Mouse (Mus musculus) induced T-regulatory cell, adult 2 months (primary cell): ENCODE measurements around the gene Mlec.
"Not testable (repeated sequence)": the region's sequence is repeated elsewhere in the genome, so short reads cannot be mapped to it uniquely, and the experiment has no call there.

ENCODE experiments used
- DNase-seq: peaks from one replicate; pipeline ENCODE4 v3.0.0-alpha.2; 2012; ENCODE audit warnings: low read depth

Mlec gene

GRCm38 (mm10) chr5:115179596-115179995, 21.6 kb upstream of the Mlec start:
- DNase-seq = no peak

- no peak for DNase-seq
Measured at GRCm38 (mm10) chr5:115177866-115178265, 19.9 kb upstream of the Mlec start.

- DNase-seq = no peak
Measured at GRCm38 (mm10) chr5:115174554-115174953, 16.6 kb upstream of the Mlec start.

- no peak for DNase-seq
Measured at GRCm38 (mm10) chr5:115170150-115170549, 12.2 kb upstream of the Mlec start.

GRCm38 (mm10) chr5:115168641-115169415, 10.8 kb upstream of the Mlec start:
- DNase-seq = no peak

- peak; percentile 75 for DNase-seq
Measured at GRCm38 (mm10) chr5:115167396-115167795, 9.4 kb upstream of the Mlec start.

- no peak for DNase-seq
Measured at GRCm38 (mm10) chr5:115166815-115167194, 8.8 kb upstream of the Mlec start.

GRCm38 (mm10) chr5:115165895-115166814, 8.2 kb upstream of the Mlec start:
- DNase-seq = peak; percentile 51

GRCm38 (mm10) chr5:115165351-115165750, 7.4 kb upstream of the Mlec start:
- DNase-seq = peak; percentile 54

GRCm38 (mm10) chr5:115164446-115164845, 6.5 kb upstream of the Mlec start:
- not testable (repeated sequence) for DNase-seq

- peak; percentile 74 for DNase-seq
Measured at GRCm38 (mm10) chr5:115163563-115163962, 5.6 kb upstream of the Mlec start.

- DNase-seq = not testable (repeated sequence)
Measured at GRCm38 (mm10) chr5:115161940-115162279, 3.9 kb upstream of the Mlec start.

GRCm38 (mm10) chr5:115161064-115161939, 3.3 kb upstream of the Mlec start:
- DNase-seq = peak; percentile 60

GRCm38 (mm10) chr5:115160655-115161054, 2.7 kb upstream of the Mlec start:
- no peak for DNase-seq

- DNase-seq = no peak
Measured at GRCm38 (mm10) chr5:115159165-115159564, 1.2 kb upstream of the Mlec start.

GRCm38 (mm10) chr5:115156933-115157589, 918 bp downstream of the Mlec start:
- peak; percentile 70 for DNase-seq

- peak; percentile 55 for DNase-seq
Measured at GRCm38 (mm10) chr5:115156401-115156800, 1.6 kb downstream of the Mlec start.

- DNase-seq = peak; percentile 45
Measured at GRCm38 (mm10) chr5:115155831-115156230, 2.1 kb downstream of the Mlec start.

GRCm38 (mm10) chr5:115155156-115155631, 2.8 kb downstream of the Mlec start:
- no peak for DNase-seq

GRCm38 (mm10) chr5:115152132-115152956, 5.6 kb downstream of the Mlec start:
- DNase-seq = peak; percentile 59
